18 mouse cellular contexts compared by ENCODE assay signal in genomic region chr9:103894376-103894775, GRCm38 (mm10).
"Had no signal": no experiment of that assay in that cellular context is flagged by ENCODE, and none has a peak within 500 bp of the region (broad histone marks: within the 10 kb centered on the region; RNA-seq: fewer than 3 reads in every experiment).

No protein-coding gene starts in this region.

- H3K9me3 ChIP-seq: midbrain, embryonic 10.5 days; midbrain, embryonic 12.5 days; neural tube, embryonic 13.5 days; neural tube, embryonic 15.5 days had no signal

- H3K4me2 ChIP-seq: lung, embryonic 14.5 days; midbrain, embryonic 12.5 days; neural tube, embryonic 13.5 days; neural tube, embryonic 15.5 days had no signal

- ATAC-seq: midbrain, embryonic 16.5 days had no signal

- H3K27me3 ChIP-seq: midbrain, embryonic 12.5 days; neural tube, embryonic 13.5 days; neural tube, embryonic 15.5 days had no signal

- DNase-seq: lung, embryonic 14.5 days; lung, postnatal 10 days; lung, postnatal 4 days; midbrain, embryonic 14.5 days; retina, postnatal 1 day; right cerebral cortex, adult 18-20 months; right cerebral cortex, postnatal 25 days; right cerebral cortex, postnatal 4 days; spleen, adult 18-20 months; thymus, adult 18-20 months; thymus, postnatal 14 days; thymus, postnatal 36 days had no signal

- H3K36me3 ChIP-seq: midbrain, embryonic 10.5 days; midbrain, embryonic 12.5 days; neural tube, embryonic 13.5 days; neural tube, embryonic 15.5 days had no signal

- H3K9ac ChIP-seq: lung, embryonic 14.5 days; midbrain, embryonic 12.5 days; neural tube, embryonic 13.5 days; neural tube, embryonic 15.5 days had no signal

- H3K27ac ChIP-seq: midbrain, embryonic 10.5 days; midbrain, embryonic 12.5 days; neural tube, embryonic 13.5 days; neural tube, embryonic 15.5 days had no signal

- H3K4me1 ChIP-seq: midbrain, embryonic 10.5 days; midbrain, embryonic 12.5 days; neural tube, embryonic 13.5 days; neural tube, embryonic 15.5 days had no signal

- H3K4me3 ChIP-seq: midbrain, embryonic 10.5 days; midbrain, embryonic 12.5 days; myocyte; neural tube, embryonic 13.5 days; neural tube, embryonic 15.5 days had no signal
